Mouse (Mus musculus) forebrain, embryonic 11.5 days (tissue): ENCODE results near the gene Nxnl1. TPM values are rescaled to one million over a fixed set of nuclear protein-coding genes. Genes with fewer than 3 reads are reported as not detected.
"Not testable (repeated sequence)": the region's sequence is repeated elsewhere in the genome, so short reads cannot be mapped to it uniquely, and the experiment has no call there.

ENCODE experiments used
- ATAC-seq: fragments of 200-750 bp; cut with Nextera tagmentation; replicated peaks from 2 replicates; pipeline ENCODE4 v1.8.0; 2017; ENCODE audit warnings: moderate TSS enrichment; ENCODE audit not compliant: low FRiP score
- DNase-seq: peaks from one replicate; pipeline ENCODE4 v3.0.0-alpha.2; 2017; ENCODE audit warnings: low spot score
- H3K27ac ChIP-seq: fragments of 300-500 bp; sonication (generic); 2 replicates; pipeline ENCODE4 v1.5.1; 2014; ENCODE audit warnings: low read depth, low read length
- H3K27me3 ChIP-seq: fragments of 300-500 bp; sonication (generic); 2 replicates; pipeline ENCODE4 v1.6.1; 2014; ENCODE audit warnings: mild to moderate bottlenecking, low read length, mixed read lengths; ENCODE audit not compliant: control insufficient read depth, insufficient read depth
- H3K36me3 ChIP-seq: fragments of 300-500 bp; sonication (generic); 2 replicates; pipeline ENCODE4 v1.6.1; 2014; ENCODE audit warnings: mild to moderate bottlenecking, low read length, moderate library complexity, mixed read lengths; ENCODE audit not compliant: control insufficient read depth, insufficient read depth
- H3K4me1 ChIP-seq: fragments of 300-500 bp; sonication (generic); replicated peaks from 2 replicates; pipeline ENCODE4 v1.6.1; 2014; ENCODE audit warnings: low read length, mixed read lengths; ENCODE audit not compliant: control insufficient read depth, insufficient read depth
- H3K4me2 ChIP-seq: fragments of 300-500 bp; sonication (generic); 2 replicates; pipeline ENCODE4 v1.6.1; 2014; ENCODE audit warnings: low read depth, mild to moderate bottlenecking, low read length, moderate library complexity, mixed read lengths; ENCODE audit not compliant: severe bottlenecking
- H3K4me3 ChIP-seq: fragments of 300-500 bp; sonication (generic); 2 replicates; pipeline ENCODE4 v1.5.1; 2014; ENCODE audit warnings: low read depth, low read length
- H3K9ac ChIP-seq: fragments of 300-500 bp; sonication (generic); 2 replicates; pipeline ENCODE4 v1.6.1; 2014; ENCODE audit warnings: low read length
- H3K9me3 ChIP-seq: fragments of 300-500 bp; sonication (generic); 2 replicates; pipeline ENCODE4 v1.6.1; 2016; ENCODE audit warnings: low read length, mixed read lengths; ENCODE audit not compliant: control insufficient read depth
- WGBS: fragments of 180-500 bp; shearing (Covaris S2); extraction: QIAGEN DNeasy Blood & Tissue Kit; methylation state at CpG from one replicate; pipeline ENCODE4 v1.1.7; 2014; 5-methylcytosine and 5-hydroxymethylcytosine counted together
- polyA plus RNA-seq: library from polyadenylated mRNA; unstranded; fragments of >200 nt; fragmentation: Nextera tagmentation; extraction: Ambion mirVana; gene quantifications from 2 replicates; pipeline ENCODE4 v1.2.1, GENCODE M21; 2014

Nxnl1 gene
- polyA plus RNA-seq, 1 experiment from 2014 or later: not detected

DNA sequence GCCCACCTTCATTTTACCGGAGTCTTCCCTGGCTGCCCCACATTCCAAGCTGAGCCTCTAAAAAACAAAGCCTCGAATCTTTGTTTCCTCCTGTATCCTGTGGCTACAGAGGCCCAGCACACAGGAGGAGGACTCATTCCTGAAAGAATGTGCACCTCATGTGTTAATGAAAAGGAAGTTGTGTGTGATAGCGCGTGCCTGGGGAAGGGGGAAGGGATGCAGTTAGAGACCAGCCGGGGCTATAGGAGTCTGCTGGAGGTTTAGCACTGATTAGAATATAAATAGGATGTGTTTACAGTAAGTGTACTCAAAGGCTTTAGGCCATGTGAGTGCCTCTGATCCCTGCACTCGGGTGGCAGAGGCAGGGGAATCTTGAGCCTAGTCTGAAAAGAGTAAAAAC, 40.1 kb downstream of the Nxnl1 start:
- Histone ChIP-seq H3K4me3 (no peak overlapping the region), H3K9me3 (no peaks in the 10 kb centered on the region), H3K4me2 (no peak overlapping the region), H3K36me3 (no peaks in the 10 kb centered on the region), H3K27me3 (peaks cover 24% of the 10 kb centered on the region), H3K27ac (no peak overlapping the region), H3K9ac (no peak overlapping the region), H3K4me1 (no peaks in the 10 kb centered on the region; the same call in 1 of the 2 replicates)
- ATAC-seq (no peak), DNase-seq (no peak)
- WGBS: under 1% methylated on average over 6 of the region's 6 CpGs

GRCm38 (mm10) chr8:71525226-71526050, 41.0 kb downstream of the Nxnl1 start, which contains the start of gene Ccdc194:
Gene Ccdc194, minus strand, starts transcription at chr8:71525711.
- Histone ChIP-seq H3K4me2 (peak within 1 kb of the TSS; percentile 29; the same call in 1 of the 2 replicates), H3K36me3 (no peaks in the 10 kb centered on the region), H3K27me3 (peaks cover 24% of the 10 kb centered on the region), H3K9me3 (no peaks in the 10 kb centered on the region), H3K27ac (no peak within 1 kb of the TSS), H3K9ac (no peak within 1 kb of the TSS), H3K4me3 (peak within 1 kb of the TSS; percentile 11; the same call in 1 of the 2 replicates), H3K4me1 (no peaks in the 10 kb centered on the region; the same call in 1 of the 2 replicates)
- DNase-seq (peak; percentile 62), ATAC-seq (no peak)
- 8% methylated on average over 46 of the region's 46 CpGs for WGBS

DNA sequence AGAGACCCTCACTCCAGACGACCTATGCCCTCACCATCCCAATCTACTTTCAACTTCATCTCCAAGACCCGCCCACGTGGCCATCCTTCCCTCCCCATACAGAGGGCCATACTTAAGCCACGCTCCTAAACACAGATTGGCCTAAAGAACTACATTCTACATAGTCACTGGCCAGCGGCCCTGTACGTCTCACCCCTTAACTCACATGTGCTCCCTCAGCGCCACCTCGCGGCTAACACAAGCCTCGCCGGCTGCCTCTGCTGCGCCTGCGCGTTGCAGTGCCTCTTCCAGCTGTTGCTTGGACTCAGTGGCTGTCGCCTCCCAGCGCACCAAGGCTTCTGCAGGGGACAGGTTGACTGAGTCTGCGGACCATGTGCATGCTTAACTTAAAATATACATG, 44.8 kb downstream of the Nxnl1 start:
- DNase-seq: peak; percentile 96
- no peaks in the 10 kb centered on the region; the same call in 1 of the 2 replicates for H3K4me1 ChIP-seq
- H3K4me2 ChIP-seq: no peak overlapping the region
- H3K9ac ChIP-seq: no peak overlapping the region
- H3K9me3 ChIP-seq: no peaks in the 10 kb centered on the region
- peaks cover 23% of the 10 kb centered on the region for H3K27me3 ChIP-seq
- WGBS: 7% methylated on average over 17 of the region's 17 CpGs
- no peak overlapping the region for H3K4me3 ChIP-seq
- no peak overlapping the region for H3K27ac ChIP-seq
- H3K36me3 ChIP-seq: no peaks in the 10 kb centered on the region
- ATAC-seq: peak; percentile 78

- DNase-seq: peak; percentile 76
- ATAC-seq, H3K36me3 ChIP-seq, H3K4me2 ChIP-seq, H3K9ac ChIP-seq, H3K9me3 ChIP-seq, H3K27me3 ChIP-seq, H3K27ac ChIP-seq, H3K4me1 ChIP-seq, H3K4me3 ChIP-seq: not testable (repeated sequence)
- WGBS: 39% methylated on average over 9 of the region's 10 CpGs
Observed at GRCm38 (mm10) chr8:71519037-71519825, 47.2 kb downstream of the Nxnl1 start.

DNA sequence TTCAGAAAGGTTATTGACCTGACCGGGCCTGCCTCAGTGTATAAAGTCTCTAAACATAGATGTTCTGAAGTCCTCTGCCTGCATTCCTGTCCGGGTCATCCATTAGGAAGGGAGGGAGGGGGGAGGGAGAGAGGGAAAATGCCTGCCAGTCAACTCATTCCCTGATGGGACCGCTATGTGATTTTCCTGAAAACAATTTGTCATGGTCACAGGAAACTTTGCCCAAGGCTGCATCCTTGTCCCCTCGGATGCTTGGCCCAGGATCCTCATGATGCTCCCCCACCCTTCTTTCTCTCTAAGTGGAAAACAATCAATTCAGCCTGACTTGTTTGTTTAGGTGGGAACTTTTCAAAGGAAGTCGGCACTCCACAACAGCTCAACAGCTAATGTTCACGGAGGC, 49.6 kb downstream of the Nxnl1 start:
- DNase-seq: no peak
- H3K27ac ChIP-seq: no peak overlapping the region
- no peak overlapping the region for H3K4me3 ChIP-seq
- no peaks in the 10 kb centered on the region for H3K4me1 ChIP-seq
- no peak overlapping the region for H3K9ac ChIP-seq
- no peak overlapping the region for H3K4me2 ChIP-seq
- H3K9me3 ChIP-seq: no peaks in the 10 kb centered on the region
- no peak for ATAC-seq
- H3K36me3 ChIP-seq: no peaks in the 10 kb centered on the region
- WGBS: 39% methylated on average over 6 of the region's 6 CpGs
- H3K27me3 ChIP-seq: no peaks in the 10 kb centered on the region

GRCm38 (mm10) chr8:71515043-71515442, 51.4 kb downstream of the Nxnl1 start:
- ATAC-seq: no peak
- H3K4me1 ChIP-seq: no peaks in the 10 kb centered on the region
- H3K9me3 ChIP-seq: no peaks in the 10 kb centered on the region
- no peaks in the 10 kb centered on the region for H3K36me3 ChIP-seq
- no peak overlapping the region for H3K27ac ChIP-seq
- no peak overlapping the region for H3K4me2 ChIP-seq
- H3K9ac ChIP-seq: no peak overlapping the region
- DNase-seq: no peak
- no peak overlapping the region for H3K4me3 ChIP-seq
- WGBS: 73% methylated on average over 5 of the region's 5 CpGs
- H3K27me3 ChIP-seq: no peaks in the 10 kb centered on the region

DNA sequence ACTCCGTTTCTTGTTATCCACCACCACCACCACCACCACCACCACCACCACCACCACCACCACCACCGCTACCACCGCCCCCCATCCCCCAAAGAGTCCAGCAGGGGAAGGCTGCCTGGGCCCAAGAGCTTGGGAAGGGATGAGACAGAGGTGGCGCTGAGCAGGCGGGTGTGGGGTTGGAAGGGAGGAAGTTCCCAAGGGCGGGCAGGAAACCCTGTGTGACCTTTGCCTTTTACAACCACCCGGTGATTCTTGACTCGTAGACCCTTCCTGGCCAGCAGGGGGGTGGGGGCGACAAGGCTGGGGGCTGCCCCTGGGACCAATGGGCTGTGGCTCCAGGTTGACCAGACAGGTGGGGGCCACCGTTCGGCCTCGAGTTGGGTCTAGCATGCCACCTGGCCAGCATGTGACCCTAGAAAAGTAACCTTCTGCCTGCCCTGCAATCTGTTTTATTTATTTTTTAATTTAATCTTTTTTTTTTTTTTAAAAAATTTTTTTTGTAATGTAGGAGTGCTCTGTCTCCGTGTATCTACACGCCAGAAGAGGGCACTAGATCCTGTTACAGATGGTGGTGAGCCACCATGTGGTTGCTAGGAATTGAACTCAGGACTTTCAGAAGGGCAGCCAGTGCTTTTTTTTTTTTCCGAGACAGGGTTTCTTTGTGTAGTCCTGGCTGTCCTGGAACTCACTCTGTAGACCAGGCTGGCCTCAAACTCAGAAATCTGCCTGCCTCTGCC, 53.2 kb downstream of the Nxnl1 start:
- ATAC-seq: no peak
- no peak overlapping the region for H3K27ac ChIP-seq
- no peak overlapping the region for H3K4me3 ChIP-seq
- H3K4me2 ChIP-seq: no peak overlapping the region
- no peak for DNase-seq
- H3K9ac ChIP-seq: no peak overlapping the region
- no peaks in the 10 kb centered on the region for H3K36me3 ChIP-seq
- 74% methylated on average over 15 of the region's 15 CpGs for WGBS
- peaks cover 10% of the 10 kb centered on the region for H3K27me3 ChIP-seq
- no peaks in the 10 kb centered on the region for H3K9me3 ChIP-seq
- H3K4me1 ChIP-seq: peaks cover under 1% of the 10 kb centered on the region; the same call in 1 of the 2 replicates

DNA sequence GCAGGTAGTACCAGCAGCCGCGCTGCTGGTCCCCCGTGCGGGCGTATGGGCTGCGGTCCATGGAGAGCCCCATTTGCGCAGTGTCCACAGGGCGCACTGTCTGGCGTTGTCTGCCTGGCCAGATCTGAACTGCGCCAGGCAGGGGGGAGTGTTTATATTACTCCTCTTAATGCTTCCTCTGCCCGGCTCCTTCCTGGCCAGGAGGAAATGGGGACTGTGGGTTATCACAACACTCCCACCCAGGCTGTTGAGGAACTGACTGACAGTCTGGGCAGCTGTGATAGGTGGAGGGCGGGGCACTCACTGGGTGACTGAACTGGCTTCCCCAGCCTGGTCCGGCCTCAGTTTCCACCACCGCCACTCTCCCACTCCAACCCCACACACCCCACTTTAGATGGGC, 54.8 kb downstream of the Nxnl1 start, which contains the start of gene Plvap:
Plvap (minus strand) TSS at position 109 of the 400 bp plus-strand sequence.
- no peak for DNase-seq
- no peak within 1 kb of the TSS for H3K27ac ChIP-seq
- 70% methylated on average over 14 of the region's 14 CpGs for WGBS

More for the DNA sequence above, 54.8 kb downstream of the Nxnl1 start, which contains the start of gene Plvap:
- Histone ChIP-seq H3K27me3 (peaks cover 26% of the 10 kb centered on the region), H3K4me2 (no peak within 1 kb of the TSS), H3K36me3 (no peaks in the 10 kb centered on the region), H3K4me1 (peaks cover 5% of the 10 kb centered on the region; the same call in 1 of the 2 replicates), H3K9ac (no peak within 1 kb of the TSS), H3K9me3 (no peaks in the 10 kb centered on the region), H3K4me3 (no peak within 1 kb of the TSS)
- ATAC-seq: no peak
